Mouse (Mus musculus) spleen, postnatal 4 days (tissue): ENCODE data around the gene Wdr54.

Experiments
- DNase-seq, 2 experiments: peaks; one replicate each; pipeline ENCODE4 v3.0.0; 2022; ENCODE audit warnings: low spot score in 2 of 2

Gene Wdr54

DNA sequence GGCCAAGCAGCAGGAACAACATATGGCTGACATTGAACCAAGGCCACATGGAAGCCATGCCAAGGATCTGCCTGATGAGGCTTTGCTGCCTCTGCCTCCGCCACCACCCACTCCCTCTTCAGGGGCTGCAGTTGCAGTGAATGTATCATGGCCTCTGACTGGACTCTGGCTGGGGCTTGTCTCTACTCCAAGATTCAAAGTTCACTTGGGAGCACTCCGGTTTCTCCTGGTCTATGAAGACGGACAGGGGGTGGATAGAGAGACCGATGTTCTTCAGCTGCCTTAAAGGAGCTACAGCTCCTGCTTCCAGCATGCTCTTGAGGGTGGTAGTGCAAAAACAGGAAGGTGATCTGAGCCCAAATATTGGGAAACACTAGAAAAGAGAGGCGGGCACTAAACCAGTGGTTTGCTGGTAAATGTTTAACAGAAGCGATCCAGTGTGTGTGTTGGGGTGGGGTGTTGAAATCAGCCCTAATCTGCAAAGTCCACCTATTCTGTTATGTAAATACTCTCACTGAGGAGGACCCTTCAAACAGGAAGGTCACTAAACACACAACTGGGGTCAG is 24.6 kb downstream of the Wdr54 start:
- no peak for DNase-seq

DNA sequence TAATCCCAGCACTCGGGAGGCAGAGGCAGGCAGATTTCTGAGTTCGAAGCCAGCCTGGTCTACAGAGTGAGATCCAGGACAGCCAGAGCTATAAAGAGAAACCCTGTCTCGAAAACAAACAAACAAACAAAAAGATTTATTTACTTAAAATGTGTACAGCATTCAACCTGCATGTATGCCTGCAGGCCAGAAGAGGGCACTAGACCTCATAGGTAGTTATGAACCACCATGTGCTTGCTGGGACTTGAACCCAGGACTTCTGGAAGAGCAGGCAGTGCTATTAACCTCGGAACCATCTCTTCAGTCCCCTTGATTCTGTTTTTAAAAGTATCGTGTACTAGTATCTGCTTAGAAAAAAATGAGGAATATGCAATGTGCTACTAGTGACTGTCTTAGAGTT is 28.8 kb downstream of the Wdr54 start:
- DNase-seq, result no peak

DNA sequence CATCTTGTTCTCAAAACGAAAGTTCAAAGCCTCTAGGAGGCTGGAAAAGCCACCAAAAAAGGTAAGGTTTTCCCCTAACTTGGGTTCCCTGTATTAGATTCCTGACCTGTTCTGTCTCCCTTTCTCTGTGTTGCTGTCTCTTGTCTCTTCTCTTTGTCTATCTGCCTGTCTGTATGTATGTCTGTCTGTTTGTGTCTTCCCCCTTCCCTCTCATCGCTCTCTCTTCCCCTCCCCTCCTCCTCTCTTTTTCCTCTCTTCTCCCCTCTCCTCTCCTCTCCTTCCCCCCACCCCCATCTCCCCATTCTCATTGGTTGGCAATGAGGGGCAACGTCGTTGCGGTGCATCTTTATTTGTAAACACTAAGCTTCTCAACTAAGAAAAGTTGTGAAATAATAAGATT is 30.9 kb downstream of the Wdr54 start, which contains the start of gene Ino80b:
Gene Ino80b, minus strand, starts transcription at position 101 of the 400 bp plus-strand sequence.
- no peak for DNase-seq

GRCm38 (mm10) chr6:83124851-83125312 is 31.3 kb downstream of the Wdr54 start:
- peak; percentile 89 to 92 for DNase-seq

DNA sequence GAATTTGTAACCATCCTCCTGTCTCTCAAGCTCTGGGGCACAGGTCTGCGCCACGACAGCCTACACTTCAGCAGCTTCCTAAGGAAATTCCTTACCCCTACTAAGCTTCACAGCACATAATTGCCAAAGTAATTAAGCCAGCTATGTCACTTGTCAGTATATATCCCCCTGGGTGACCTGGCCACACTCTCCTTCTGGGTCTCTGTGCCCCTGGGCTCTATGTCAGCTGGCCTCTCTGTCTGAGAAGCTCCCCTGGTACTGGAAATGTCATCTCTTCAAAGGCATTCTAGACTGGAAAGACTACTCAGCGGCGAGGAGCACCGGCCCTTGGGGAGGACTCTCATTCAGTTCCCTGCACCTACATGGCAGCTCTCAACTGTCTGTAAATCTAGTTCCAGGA is 33.2 kb downstream of the Wdr54 start:
- DNase-seq, result no peak

GRCm38 (mm10) chr6:83121863-83122710 is 34.1 kb downstream of the Wdr54 start:
- peak in 1 of 2 experiments; percentile 86 for DNase-seq

DNA sequence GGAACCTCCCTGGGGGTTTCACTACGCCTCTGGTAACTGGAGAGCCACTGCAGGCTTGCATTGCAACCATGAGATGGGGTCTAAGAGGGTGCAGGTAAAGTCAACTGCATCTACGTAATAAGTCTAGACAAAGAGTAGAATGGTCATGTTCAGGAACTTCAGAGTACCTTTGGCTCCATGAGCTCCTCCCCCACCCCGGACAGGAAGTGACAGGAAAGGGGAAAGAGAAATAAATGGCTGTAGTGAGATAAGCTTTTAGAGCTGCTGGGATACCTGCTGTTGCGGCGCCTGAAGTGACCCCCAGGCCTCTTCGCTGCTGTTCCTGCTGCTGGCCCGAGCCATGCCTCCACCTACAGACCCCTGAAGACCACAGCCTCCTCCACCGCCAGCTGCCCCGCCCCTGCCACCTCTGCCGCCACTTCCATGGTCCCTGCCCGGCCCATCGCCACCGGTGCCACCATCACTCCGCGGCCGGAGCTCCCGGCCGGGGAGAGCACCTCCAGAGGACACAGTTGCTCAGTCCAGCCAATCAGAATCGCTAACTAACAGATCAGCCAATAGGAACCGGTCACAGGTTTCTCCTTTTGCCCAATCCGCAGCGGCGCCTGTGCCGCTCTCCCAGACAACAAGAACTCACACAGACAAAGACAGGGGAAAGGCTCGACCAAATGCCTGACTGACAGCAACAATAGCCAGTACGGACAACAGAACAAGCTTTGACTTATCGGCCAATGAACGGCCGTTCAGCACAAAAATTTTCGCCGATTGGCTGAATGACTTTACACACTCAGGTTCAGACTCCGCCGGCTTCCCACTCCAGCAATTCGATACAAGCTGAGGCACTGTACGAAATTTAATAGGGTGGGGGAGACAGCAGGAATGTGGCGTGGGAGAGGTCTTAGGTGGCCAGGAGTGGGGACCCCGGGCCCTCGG is 35.0 kb downstream of the Wdr54 start, which contains the start of gene Wbp1:
Gene Wbp1, minus strand, starts transcription at position 630 of the 933 bp plus-strand sequence.
- DNase-seq, result peak; percentile 89 to 91

DNA sequence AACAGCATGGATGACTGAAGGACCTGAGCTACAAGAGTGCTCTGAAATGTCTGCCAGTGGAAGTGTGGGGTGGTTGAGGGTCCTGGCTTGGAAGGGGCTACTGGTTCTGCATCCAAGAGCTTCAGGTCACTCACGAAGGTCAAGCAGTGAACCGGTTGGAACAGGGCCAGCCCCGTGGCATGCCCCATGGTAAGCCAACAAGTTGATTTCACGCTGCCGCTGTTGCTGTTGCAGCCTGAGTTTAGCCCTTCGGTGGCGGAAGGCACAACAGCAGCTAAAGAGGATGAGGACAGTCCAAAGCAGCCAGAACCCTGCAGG is 36.5 kb downstream of the Wdr54 start:
- DNase-seq, result peak in 1 of 2 experiments; percentile 32

GRCm38 (mm10) chr6:83118825-83119733 is 37.1 kb downstream of the Wdr54 start:
- no peak for DNase-seq

- no peak for DNase-seq
Measured at GRCm38 (mm10) chr6:83118369-83118768, 37.8 kb downstream of the Wdr54 start.

GRCm38 (mm10) chr6:83117616-83118015 is 38.6 kb downstream of the Wdr54 start:
- DNase-seq, result no peak

GRCm38 (mm10) chr6:83117165-83117438 is 39.1 kb downstream of the Wdr54 start:
- peak in 1 of 2 experiments; percentile 59 for DNase-seq

- DNase-seq, result peak in 1 of 2 experiments; percentile 64
Measured at GRCm38 (mm10) chr6:83116373-83117164, 39.6 kb downstream of the Wdr54 start.

- peak in 1 of 2 experiments; percentile 76 for DNase-seq
Measured at GRCm38 (mm10) chr6:83115682-83116372, 40.4 kb downstream of the Wdr54 start.

DNA sequence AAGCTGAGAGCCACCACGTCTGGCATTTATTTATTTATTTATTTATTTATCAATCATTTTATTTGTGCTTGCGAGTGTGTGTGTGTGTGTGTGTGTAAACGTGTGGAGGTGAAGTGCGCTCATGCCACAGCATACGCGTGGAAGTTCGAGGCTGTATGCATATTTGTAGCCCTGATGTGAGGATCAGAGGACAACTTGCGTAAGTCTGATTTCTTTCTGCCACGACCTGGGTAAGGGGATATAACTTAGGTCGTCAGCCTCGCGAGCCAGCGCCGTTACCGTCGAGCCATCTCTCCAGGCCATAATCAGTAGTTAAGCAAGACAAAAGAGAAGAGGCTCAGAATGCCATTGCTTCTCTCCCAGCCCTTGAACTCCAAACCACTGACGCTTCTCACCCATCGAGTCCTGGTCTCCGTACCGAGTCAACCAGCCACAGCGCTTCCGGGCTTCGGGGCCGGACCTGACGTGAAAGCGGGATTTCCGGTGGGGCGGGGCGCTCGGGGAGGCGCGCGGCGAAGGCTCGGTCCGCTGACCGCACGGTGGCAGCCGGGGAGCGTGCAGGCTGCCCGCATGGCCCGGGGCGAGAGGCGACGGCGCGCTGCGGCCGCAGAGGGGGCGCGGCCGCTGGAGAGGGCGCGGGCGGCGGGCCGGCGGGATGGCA is 41.1 kb downstream of the Wdr54 start, which contains the start of gene Mogs:
Gene Mogs, plus strand, starts transcription at position 486 of the 661 bp plus-strand sequence.
- DNase-seq, result peak; percentile 93 to 97

DNA sequence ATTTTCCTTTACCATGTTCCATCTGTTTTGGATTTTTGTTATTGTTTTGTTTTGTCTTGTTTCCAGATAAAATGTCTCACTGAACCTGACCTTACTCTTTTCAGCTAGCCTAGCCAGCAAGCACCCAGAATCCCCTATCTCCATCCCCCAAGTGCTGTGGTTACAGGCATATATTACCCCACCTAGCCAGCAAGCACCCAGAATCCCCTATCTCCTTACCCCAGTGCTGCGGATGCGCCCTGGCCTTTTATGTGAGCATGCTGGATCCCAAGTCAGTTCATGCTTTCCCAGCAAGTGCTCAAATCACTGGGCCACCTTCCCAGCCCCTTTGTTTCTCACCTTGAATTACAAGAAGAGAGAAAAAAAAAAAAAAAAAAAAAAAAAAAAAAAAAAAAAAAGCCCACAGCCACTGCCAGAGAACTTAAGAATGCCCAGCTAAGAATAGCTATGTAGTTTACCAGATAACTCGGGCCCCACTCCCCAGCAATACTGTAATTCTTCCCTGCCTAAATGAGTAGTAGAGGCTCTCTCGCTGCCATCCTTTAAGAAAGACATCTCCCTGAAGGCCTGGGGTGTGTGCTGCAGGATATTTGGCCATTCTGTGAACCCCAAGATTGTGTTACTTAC is 44.6 kb downstream of the Wdr54 start:
- DNase-seq, result peak in 1 of 2 experiments; percentile 53

GRCm38 (mm10) chr6:83108762-83109668 is 47.2 kb downstream of the Wdr54 start, which contains the start of gene Mrpl53:
Gene Mrpl53 (plus strand): TSS chr6:83109040.
- peak; percentile 81 to 90 for DNase-seq
